Mouse (Mus musculus) neural tube, embryonic 11.5 days (tissue): ENCODE measurements around the gene Vtn. TPM values are rescaled to one million over a fixed set of nuclear protein-coding genes. Genes with fewer than 3 reads are reported as not detected.

Experiments used
- ATAC-seq: fragments of 200-750 bp; cut with Nextera tagmentation; 2 replicates; pipeline ENCODE4 v1.8.0; 2017; ENCODE audit warnings: moderate number of reproducible peaks, mild to moderate bottlenecking, moderate TSS enrichment, moderate library complexity; ENCODE audit not compliant: insufficient read depth, low FRiP score, low TSS enrichment
- DNase-seq: peaks from one replicate; pipeline ENCODE4 v3.0.0-alpha.2; 2015; ENCODE audit warnings: low spot score
- H3K27ac ChIP-seq: fragments of 300-500 bp; sonication (generic); 2 replicates; pipeline ENCODE4 v1.5.1; 2014; ENCODE audit warnings: low read depth, mild to moderate bottlenecking, low read length
- H3K27me3 ChIP-seq: fragments of 300-500 bp; sonication (generic); 2 replicates; pipeline ENCODE4 v1.6.1; 2014; ENCODE audit warnings: mild to moderate bottlenecking, low read length, mixed read lengths; ENCODE audit not compliant: control insufficient read depth, insufficient read depth
- H3K36me3 ChIP-seq: fragments of 300-500 bp; sonication (generic); 2 replicates; pipeline ENCODE4 v1.6.1; 2014; ENCODE audit warnings: mild to moderate bottlenecking, low read length, moderate library complexity, mixed read lengths; ENCODE audit not compliant: control insufficient read depth, insufficient read depth
- H3K4me1 ChIP-seq: fragments of 300-500 bp; sonication (generic); 2 replicates; pipeline ENCODE4 v1.6.1; 2014; ENCODE audit warnings: low read length, mixed read lengths; ENCODE audit not compliant: control insufficient read depth, insufficient read depth
- H3K4me2 ChIP-seq: fragments of 300-500 bp; sonication (generic); 2 replicates; pipeline ENCODE4 v1.6.1; 2014; ENCODE audit warnings: low read depth, mild to moderate bottlenecking, moderate library complexity
- H3K4me3 ChIP-seq: fragments of 300-500 bp; sonication (generic); 2 replicates; pipeline ENCODE4 v1.5.1; 2014; ENCODE audit warnings: low read depth, low read length
- H3K9ac ChIP-seq: fragments of 300-500 bp; sonication (generic); 2 replicates; pipeline ENCODE4 v1.6.1; 2014; ENCODE audit warnings: mild to moderate bottlenecking, low read length
- H3K9me3 ChIP-seq: fragments of 300-500 bp; sonication (generic); 2 replicates; pipeline ENCODE4 v1.6.1; 2016; ENCODE audit warnings: low read length; ENCODE audit not compliant: control insufficient read depth
- WGBS: fragments of 180-500 bp; shearing (Covaris S2); extraction: QIAGEN DNeasy Blood & Tissue Kit; methylation state at CpG from one replicate; pipeline ENCODE4 v1.1.7; 2014; 5-methylcytosine and 5-hydroxymethylcytosine counted together
- polyA plus RNA-seq: library from polyadenylated mRNA; unstranded; fragments of >200 nt; fragmentation: Nextera tagmentation; extraction: Ambion mirVana; gene quantifications from 2 replicates; pipeline ENCODE4 v1.2.1, GENCODE M21; 2014

The Vtn gene
- polyA plus RNA-seq, 1 experiment from 2014 or later: 67.8 TPM

GRCm38 (mm10) chr11:78502909-78503650, 4.2 kb downstream of the Vtn start, which contains the start of gene Sebox:
Sebox (plus strand) TSS chr11:78503447.
- Histone ChIP-seq H3K4me3 (no peak within 1 kb of the TSS), H3K27ac (no peak within 1 kb of the TSS), H3K36me3 (peaks cover 7% of the 10 kb centered on the region; the same call in 1 of the 2 replicates), H3K4me1 (no peaks in the 10 kb centered on the region; the same call in 1 of the 2 replicates), H3K9ac (no peak within 1 kb of the TSS), H3K4me2 (no peak within 1 kb of the TSS), H3K27me3 (0 out of 2 replicates have a peak, but pooled peaks cover 2% of the 10 kb centered on the region), H3K9me3 (no peaks in the 10 kb centered on the region)
- ATAC-seq: no peak
- 76% methylated on average over 7 of the region's 7 CpGs for WGBS
- DNase-seq: no peak

GRCm38 (mm10) chr11:78505430-78505829, 6.5 kb downstream of the Vtn start:
- WGBS: 84% methylated on average over 3 of the region's 3 CpGs
- H3K4me2 ChIP-seq: no peak overlapping the region
- peaks cover 9% of the 10 kb centered on the region; the same call in 1 of the 2 replicates for H3K36me3 ChIP-seq
- H3K4me3 ChIP-seq: no peak overlapping the region
- ATAC-seq (no peak), DNase-seq (no peak)
- H3K27ac ChIP-seq: no peak overlapping the region
- no peaks in the 10 kb centered on the region for H3K4me1 ChIP-seq
- no peaks in the 10 kb centered on the region for H3K9me3 ChIP-seq
- H3K27me3 ChIP-seq: 0 out of 2 replicates have a peak, but pooled peaks cover under 1% of the 10 kb centered on the region
- no peak overlapping the region for H3K9ac ChIP-seq

GRCm38 (mm10) chr11:78509148-78509547, 10.3 kb downstream of the Vtn start:
- H3K27me3 ChIP-seq: no peaks in the 10 kb centered on the region
- DNase-seq (no peak), ATAC-seq (no peak)
- no peak overlapping the region for H3K9ac ChIP-seq
- 89% methylated on average over 5 of the region's 5 CpGs for WGBS
- H3K4me3 ChIP-seq: no peak overlapping the region
- H3K4me1 ChIP-seq: peaks cover 14% of the 10 kb centered on the region
- H3K4me2 ChIP-seq: no peak overlapping the region
- H3K36me3 ChIP-seq: peaks cover 9% of the 10 kb centered on the region; the same call in 1 of the 2 replicates
- H3K9me3 ChIP-seq: no peaks in the 10 kb centered on the region
- no peak overlapping the region for H3K27ac ChIP-seq

- Histone ChIP-seq H3K27ac (peak within 1 kb of the TSS; percentile 69; the same call in 1 of the 2 replicates), H3K4me1 (peaks cover 14% of the 10 kb centered on the region), H3K4me2 (peak within 1 kb of the TSS; percentile 76), H3K9me3 (no peaks in the 10 kb centered on the region), H3K9ac (peak within 1 kb of the TSS; percentile 96), H3K4me3 (peak within 1 kb of the TSS; percentile 67), H3K36me3 (peaks cover 21% of the 10 kb centered on the region), H3K27me3 (no peaks in the 10 kb centered on the region)
- ATAC-seq: peak; percentile 91
- peak; percentile 96 for DNase-seq
- WGBS: under 1% methylated on average over 60 of the region's 67 CpGs
Observed at GRCm38 (mm10) chr11:78512025-78512957, 13.4 kb downstream of the Vtn start, which contains the start of the genes Tmem199 and Poldip2. Tmem199 (minus strand) TSS chr11:78512172. Poldip2 (plus strand) TSS chr11:78512193.

GRCm38 (mm10) chr11:78513106-78513790, 14.4 kb downstream of the Vtn start:
- Histone ChIP-seq H3K27me3 (no peaks in the 10 kb centered on the region), H3K4me2 (peak overlapping the region; percentile 76), H3K9ac (peak overlapping the region; percentile 96), H3K4me3 (peak overlapping the region; percentile 67; the same call in 1 of the 2 replicates), H3K36me3 (peaks cover 17% of the 10 kb centered on the region), H3K27ac (no peak overlapping the region), H3K4me1 (peaks cover 14% of the 10 kb centered on the region), H3K9me3 (no peaks in the 10 kb centered on the region)
- DNase-seq: no peak
- no peak for ATAC-seq
- 81% methylated on average over 3 of the region's 3 CpGs for WGBS

GRCm38 (mm10) chr11:78515549-78516325, 16.8 kb downstream of the Vtn start:
- Histone ChIP-seq H3K4me2 (no peak overlapping the region), H3K27ac (no peak overlapping the region), H3K4me3 (no peak overlapping the region), H3K36me3 (peaks cover 20% of the 10 kb centered on the region), H3K27me3 (no peaks in the 10 kb centered on the region), H3K9ac (no peak overlapping the region), H3K9me3 (no peaks in the 10 kb centered on the region), H3K4me1 (peaks cover 14% of the 10 kb centered on the region)
- DNase-seq: no peak
- no peak for ATAC-seq
- WGBS: 58% methylated on average over 2 of the region's 2 CpGs

GRCm38 (mm10) chr11:78518931-78519330, 20.0 kb downstream of the Vtn start:
- Histone ChIP-seq H3K27ac (no peak overlapping the region), H3K9ac (no peak overlapping the region), H3K9me3 (no peaks in the 10 kb centered on the region), H3K4me2 (no peak overlapping the region), H3K4me1 (no peaks in the 10 kb centered on the region), H3K36me3 (peaks cover 33% of the 10 kb centered on the region), H3K27me3 (no peaks in the 10 kb centered on the region), H3K4me3 (no peak overlapping the region)
- 94% methylated on average over 10 of the region's 10 CpGs for WGBS
- ATAC-seq (no peak), DNase-seq (no peak)
